Mouse (Mus musculus) stomach, embryonic 14.5 days (tissue): ENCODE measurements at regions not wholly inside any gene's neighbourhood (a gene's known extent, or its start where the extent isn't known, plus 50 kb on each side); places are given as distances from the start of the nearest gene placed in this dataset.

Experiments
- ATAC-seq: fragments of 200-750 bp; cut with Nextera tagmentation; 2 replicates; pipeline ENCODE4 v1.8.0; 2017; ENCODE audit warnings: low read depth, moderate TSS enrichment; ENCODE audit not compliant: insufficient number of reproducible peaks, insufficient read depth, low FRiP score
- H3K27ac ChIP-seq: fragments of 300-500 bp; sonication (generic); 2 replicates; pipeline ENCODE4 v1.5.1; 2014; ENCODE audit warnings: mild to moderate bottlenecking, low read length, moderate library complexity, mixed read lengths
- H3K27me3 ChIP-seq: fragments of 300-500 bp; sonication (generic); 2 replicates; pipeline ENCODE4 v1.6.1; 2014; ENCODE audit warnings: low read length, control low read depth, mixed read lengths; ENCODE audit not compliant: control insufficient read depth, insufficient read depth
- H3K36me3 ChIP-seq: fragments of 300-500 bp; sonication (generic); 2 replicates; pipeline ENCODE4 v1.6.1; 2014; ENCODE audit warnings: mild to moderate bottlenecking, control low read depth, low read length, moderate library complexity, mixed read lengths; ENCODE audit not compliant: control insufficient read depth, insufficient read depth
- H3K4me1 ChIP-seq: fragments of 300-500 bp; sonication (generic); 2 replicates; pipeline ENCODE4 v1.6.1; 2014; ENCODE audit warnings: low read length, control low read depth, mixed read lengths; ENCODE audit not compliant: control insufficient read depth, insufficient read depth
- H3K4me2 ChIP-seq: fragments of 300-500 bp; sonication (generic); replicated peaks from 2 replicates; pipeline ENCODE4 v1.6.1; 2014; ENCODE audit warnings: low read depth, low read length, control low read depth
- H3K4me3 ChIP-seq: fragments of 300-500 bp; sonication (generic); 2 replicates; pipeline ENCODE4 v1.5.1; 2014; ENCODE audit warnings: low read depth, low read length, control low read depth
- H3K9ac ChIP-seq: fragments of 300-500 bp; sonication (generic); replicated peaks from 2 replicates; pipeline ENCODE4 v1.6.1; 2014; ENCODE audit warnings: low read depth, mild to moderate bottlenecking, control low read depth, low read length, moderate library complexity, mixed read lengths
- H3K9me3 ChIP-seq: fragments of 300-500 bp; sonication (generic); 2 replicates; pipeline ENCODE4 v1.6.1; 2016; ENCODE audit warnings: low read depth, low read length, control low read depth; ENCODE audit not compliant: control insufficient read depth
- WGBS: fragments of 180-500 bp; shearing (Covaris S2); extraction: QIAGEN DNeasy Blood & Tissue Kit; methylation state at CpG from one replicate; pipeline ENCODE4 v1.1.7; 2014; 5-methylcytosine and 5-hydroxymethylcytosine counted together

DNA sequence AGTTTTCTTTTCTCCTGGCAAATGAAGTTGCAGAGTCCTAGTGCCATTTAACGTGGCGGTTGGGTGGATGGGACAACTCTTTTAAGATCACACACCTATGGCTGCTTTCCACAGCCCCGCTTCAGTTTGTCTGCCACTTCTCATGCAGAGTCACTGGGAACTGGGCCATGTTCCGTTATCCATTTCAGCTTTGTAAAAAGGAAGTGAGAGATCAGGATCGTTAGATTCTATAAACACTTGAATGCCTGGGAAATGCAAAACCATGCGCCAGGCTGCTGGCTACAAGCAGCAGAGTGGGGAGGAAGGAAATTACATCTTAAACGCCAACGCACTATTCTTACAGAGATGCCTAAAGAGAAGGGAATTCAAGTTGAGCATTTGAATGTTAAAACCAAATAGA is 251.1 kb upstream of the Slc7a11 start:
- Histone ChIP-seq H3K9ac (no peak overlapping the region), H3K4me3 (no peak overlapping the region), H3K9me3 (no peaks in the 10 kb centered on the region), H3K4me2 (no peak overlapping the region), H3K4me1 (no peaks in the 10 kb centered on the region; the same call in 1 of the 2 replicates), H3K36me3 (no peaks in the 10 kb centered on the region), H3K27me3 (no peaks in the 10 kb centered on the region), H3K27ac (peak overlapping the region; percentile 22; the same call in 1 of the 2 replicates)
- WGBS: 39% methylated on average over 8 of the region's 8 CpGs
- no peak for ATAC-seq

DNA sequence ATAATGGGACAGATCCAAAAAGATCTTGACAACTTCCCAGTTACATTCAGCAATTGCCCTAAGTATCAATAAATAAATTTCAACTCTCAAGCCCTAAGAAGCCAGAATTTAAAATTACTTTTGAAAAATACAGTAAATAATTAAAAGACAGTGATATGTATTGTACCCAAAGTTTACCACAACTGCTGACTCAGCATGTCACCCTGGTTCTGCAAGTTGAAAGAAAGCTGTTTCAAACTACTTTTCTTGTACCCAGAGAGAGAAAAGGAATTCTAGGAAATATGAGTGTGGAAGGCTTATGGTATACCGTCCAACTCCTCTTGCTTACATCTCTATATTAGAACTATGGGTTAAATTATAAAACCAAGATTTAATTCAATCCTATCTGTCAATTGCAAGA is 248.9 kb upstream of the Slc7a11 start:
- H3K4me1 ChIP-seq: no peaks in the 10 kb centered on the region; the same call in 1 of the 2 replicates
- WGBS: 88% methylated on average over 1 of the region's 1 CpGs
- H3K4me2 ChIP-seq: no peak overlapping the region
- H3K4me3 ChIP-seq: no peak overlapping the region
- no peak overlapping the region for H3K27ac ChIP-seq
- ATAC-seq: no peak
- H3K9me3 ChIP-seq: no peaks in the 10 kb centered on the region
- H3K9ac ChIP-seq: no peak overlapping the region
- H3K27me3 ChIP-seq: no peaks in the 10 kb centered on the region
- no peaks in the 10 kb centered on the region for H3K36me3 ChIP-seq

- no peaks in the 10 kb centered on the region for H3K9me3 ChIP-seq
- no peak overlapping the region for H3K27ac ChIP-seq
- no peaks in the 10 kb centered on the region; the same call in 1 of the 2 replicates for H3K4me1 ChIP-seq
- ATAC-seq: no peak
- no peak overlapping the region for H3K9ac ChIP-seq
- H3K4me3 ChIP-seq: no peak overlapping the region
- H3K36me3 ChIP-seq: no peaks in the 10 kb centered on the region
- WGBS: 76% methylated on average over 5 of the region's 5 CpGs
- H3K4me2 ChIP-seq: no peak overlapping the region
- H3K27me3 ChIP-seq: no peaks in the 10 kb centered on the region
These were observed 247.3 kb upstream of the Slc7a11 start for GRCm38 (mm10) chr3:50690750-50691149.

GRCm38 (mm10) chr3:50689375-50689774 is 246.0 kb upstream of the Slc7a11 start:
- Histone ChIP-seq H3K9ac (no peak overlapping the region), H3K4me3 (no peak overlapping the region), H3K9me3 (no peaks in the 10 kb centered on the region), H3K27me3 (no peaks in the 10 kb centered on the region), H3K4me2 (no peak overlapping the region), H3K36me3 (no peaks in the 10 kb centered on the region), H3K27ac (no peak overlapping the region), H3K4me1 (no peaks in the 10 kb centered on the region)
- WGBS: 78% methylated on average over 5 of the region's 5 CpGs
- ATAC-seq: no peak

DNA sequence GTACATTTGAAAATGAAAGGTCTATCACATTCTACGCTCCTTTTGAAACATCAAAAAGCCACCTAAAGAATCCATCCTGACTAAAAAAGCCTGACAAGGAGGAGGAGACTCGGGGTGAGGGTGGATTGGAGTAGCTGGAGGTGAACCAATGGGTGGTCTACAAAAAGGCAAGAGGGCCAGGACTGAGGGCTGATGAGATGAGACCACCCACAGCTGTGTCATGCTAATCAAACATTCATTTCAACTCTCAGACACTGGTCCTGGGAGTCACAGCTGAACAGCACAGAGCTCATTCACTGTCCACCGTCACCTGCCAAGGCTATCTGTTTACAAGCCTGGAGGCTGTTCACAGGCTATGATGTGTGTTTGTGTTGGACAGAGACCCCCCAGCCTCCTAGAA is 244.3 kb upstream of the Slc7a11 start:
- H3K9ac ChIP-seq: no peak overlapping the region
- no peak overlapping the region for H3K27ac ChIP-seq
- no peaks in the 10 kb centered on the region for H3K4me1 ChIP-seq
- H3K36me3 ChIP-seq: no peaks in the 10 kb centered on the region
- no peaks in the 10 kb centered on the region for H3K9me3 ChIP-seq
- WGBS: 56% methylated on average over 3 of the region's 3 CpGs
- no peak for ATAC-seq
- H3K4me2 ChIP-seq: no peak overlapping the region
- H3K4me3 ChIP-seq: no peak overlapping the region
- H3K27me3 ChIP-seq: no peaks in the 10 kb centered on the region

- Histone ChIP-seq H3K27me3 (no peaks in the 10 kb centered on the region), H3K27ac (no peak overlapping the region), H3K9me3 (no peaks in the 10 kb centered on the region), H3K36me3 (no peaks in the 10 kb centered on the region), H3K4me3 (no peak overlapping the region), H3K4me2 (no peak overlapping the region), H3K9ac (no peak overlapping the region), H3K4me1 (no peaks in the 10 kb centered on the region)
- WGBS: 40% methylated on average over 5 of the region's 5 CpGs
- ATAC-seq: no peak
These were observed 235.2 kb upstream of the Slc7a11 start for GRCm38 (mm10) chr3:50678611-50678988.

GRCm38 (mm10) chr3:50677953-50678610 is 234.7 kb upstream of the Slc7a11 start:
- Histone ChIP-seq H3K4me1 (no peaks in the 10 kb centered on the region), H3K4me2 (no peak overlapping the region), H3K4me3 (no peak overlapping the region), H3K9me3 (no peaks in the 10 kb centered on the region), H3K27ac (no peak overlapping the region), H3K27me3 (no peaks in the 10 kb centered on the region), H3K9ac (no peak overlapping the region), H3K36me3 (no peaks in the 10 kb centered on the region)
- WGBS: 41% methylated on average over 13 of the region's 13 CpGs
- no peak for ATAC-seq

GRCm38 (mm10) chr3:50675769-50676168 is 232.4 kb upstream of the Slc7a11 start:
- 0 out of 2 replicates have a peak, but pooled peaks have one; percentile 56 for ATAC-seq
- Histone ChIP-seq H3K27me3 (no peaks in the 10 kb centered on the region), H3K9me3 (no peaks in the 10 kb centered on the region), H3K27ac (no peak overlapping the region), H3K4me1 (no peaks in the 10 kb centered on the region), H3K36me3 (no peaks in the 10 kb centered on the region), H3K9ac (no peak overlapping the region), H3K4me3 (no peak overlapping the region), H3K4me2 (no peak overlapping the region)
- WGBS: 60% methylated on average over 1 of the region's 1 CpGs
